Mouse (Mus musculus) right cerebral cortex, adult 18-20 months (tissue): ENCODE data around the gene Ogdh.
"Not testable (repeated sequence)": the region's sequence is repeated elsewhere in the genome, so short reads cannot be mapped to it uniquely, and the experiment has no call there.

Experiments used
- DNase-seq: peaks from one replicate; pipeline ENCODE4 v3.0.0; 2022; ENCODE audit warnings: mixed read lengths

Ogdh gene

GRCm38 (mm10) chr11:6367986-6368385 lies 76.6 kb downstream of the Ogdh start:
- DNase-seq = not testable (repeated sequence)

- DNase-seq = no peak
Measured at GRCm38 (mm10) chr11:6371376-6372155, 80.1 kb downstream of the Ogdh start.

GRCm38 (mm10) chr11:6372784-6373183 lies 81.4 kb downstream of the Ogdh start:
- DNase-seq = no peak

GRCm38 (mm10) chr11:6380916-6381315 lies 89.5 kb downstream of the Ogdh start:
- DNase-seq = no peak

GRCm38 (mm10) chr11:6388126-6388725 lies 96.8 kb downstream of the Ogdh start:
- DNase-seq = no peak

GRCm38 (mm10) chr11:6388726-6389413 lies 97.4 kb downstream of the Ogdh start, which contains the start of gene Zmiz2:
Gene Zmiz2, plus strand, starts transcription at chr11:6389074.
- DNase-seq = peak; percentile 95

GRCm38 (mm10) chr11:6389483-6389921 lies 98.1 kb downstream of the Ogdh start:
- no peak for DNase-seq

GRCm38 (mm10) chr11:6390376-6391053 lies 99.1 kb downstream of the Ogdh start:
- DNase-seq = no peak

- DNase-seq = no peak
Measured at GRCm38 (mm10) chr11:6391516-6392276, 100.3 kb downstream of the Ogdh start.

- DNase-seq = no peak
Measured at GRCm38 (mm10) chr11:6392857-6393256, 101.4 kb downstream of the Ogdh start.

- DNase-seq = no peak
Measured at GRCm38 (mm10) chr11:6393866-6394265, 102.4 kb downstream of the Ogdh start.

GRCm38 (mm10) chr11:6395565-6395964 lies 104.1 kb downstream of the Ogdh start:
- DNase-seq = no peak

- no peak for DNase-seq
Measured at GRCm38 (mm10) chr11:6398141-6398540, 106.7 kb downstream of the Ogdh start.

GRCm38 (mm10) chr11:6402515-6403510 lies 111.4 kb downstream of the Ogdh start:
- peak; percentile 61 for DNase-seq

- no peak for DNase-seq
Measured at GRCm38 (mm10) chr11:6403830-6404405, 112.5 kb downstream of the Ogdh start.

- DNase-seq = no peak
Measured at GRCm38 (mm10) chr11:6404699-6405566, 113.5 kb downstream of the Ogdh start.

GRCm38 (mm10) chr11:6405591-6406081 lies 114.2 kb downstream of the Ogdh start:
- peak; percentile 57 for DNase-seq
